Mouse (Mus musculus): ENCODE results near the gene Nmd3.

The Nmd3 gene

DNA sequence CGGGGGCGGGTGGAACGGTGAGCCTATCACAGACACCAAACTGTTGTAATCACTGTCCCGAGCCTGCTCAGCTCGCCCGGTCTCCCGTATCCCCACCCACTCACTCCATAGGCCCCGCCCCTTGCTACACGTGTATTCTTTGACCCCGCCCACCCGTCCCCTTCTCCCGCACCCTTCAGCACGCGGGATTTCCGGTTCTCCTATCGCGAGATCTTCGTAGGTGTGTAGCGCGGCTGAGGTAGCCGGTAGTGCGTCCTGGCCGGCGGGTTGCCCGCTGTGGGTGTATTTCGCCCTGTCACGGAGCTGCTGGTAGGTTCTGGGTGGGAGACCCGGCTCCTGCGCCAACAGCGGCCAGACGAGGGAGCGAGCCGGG lies at the start of gene Nmd3:
TSS of gene Nmd3 (plus strand) at position 172 of the 373 bp plus-strand sequence.
- DNase-seq (ENCODE audit: low read depth, low spot score), result peak; percentile 95

- DNase-seq (ENCODE audit: low read depth, low spot score), result no peak
Measured at GRCm38 (mm10) chr3:69673351-69673750, 48.4 kb upstream of the Nmd3 start.

DNA sequence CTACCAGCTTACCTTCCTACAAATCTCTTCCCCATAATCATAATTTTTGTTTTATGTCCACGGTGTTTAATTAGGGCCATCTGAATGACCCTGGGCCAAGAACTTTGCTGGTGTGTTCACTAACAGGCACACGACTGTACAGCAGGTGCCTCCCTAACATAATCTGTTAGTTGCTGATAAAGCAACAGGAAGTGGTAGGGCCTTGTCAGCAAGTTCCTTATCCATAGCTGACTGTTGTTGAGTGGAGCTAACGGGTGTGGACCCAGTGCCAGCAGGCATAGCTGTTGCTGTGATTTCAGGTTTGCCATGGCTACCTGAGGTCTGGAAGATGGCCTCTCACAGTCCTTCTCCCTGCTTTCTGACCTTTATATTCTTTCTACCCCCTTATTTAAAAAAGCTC lies 47.6 kb upstream of the Nmd3 start:
- no peak for DNase-seq (ENCODE audit: low read depth, low spot score)

- DNase-seq (ENCODE audit: low read depth, low spot score), result no peak
Measured at GRCm38 (mm10) chr3:69689791-69690190, 32.0 kb upstream of the Nmd3 start.

DNA sequence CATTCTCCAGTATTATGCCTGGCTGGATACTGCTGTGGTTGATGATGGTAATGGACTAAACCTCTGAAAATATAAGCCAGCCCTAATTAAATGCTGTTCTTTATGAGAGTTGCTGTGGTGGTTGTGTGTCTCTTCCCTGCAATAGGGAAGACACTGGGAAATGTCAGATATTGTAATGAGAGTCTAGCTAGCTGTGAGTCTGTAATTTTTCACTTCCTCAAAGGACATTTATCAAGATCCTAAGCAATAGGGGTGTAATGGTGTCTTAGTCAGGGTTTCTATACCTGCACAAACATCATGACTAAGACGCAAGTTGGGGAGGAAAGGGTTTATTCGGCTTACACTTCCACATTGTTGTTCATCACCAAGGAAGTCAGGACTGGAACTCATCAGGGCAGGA lies 30.8 kb upstream of the Nmd3 start:
- no peak for DNase-seq (ENCODE audit: low read depth, low spot score)

GRCm38 (mm10) chr3:69699851-69700500 lies 21.8 kb upstream of the Nmd3 start:
- no peak for DNase-seq (ENCODE audit: low read depth, low spot score)

DNA sequence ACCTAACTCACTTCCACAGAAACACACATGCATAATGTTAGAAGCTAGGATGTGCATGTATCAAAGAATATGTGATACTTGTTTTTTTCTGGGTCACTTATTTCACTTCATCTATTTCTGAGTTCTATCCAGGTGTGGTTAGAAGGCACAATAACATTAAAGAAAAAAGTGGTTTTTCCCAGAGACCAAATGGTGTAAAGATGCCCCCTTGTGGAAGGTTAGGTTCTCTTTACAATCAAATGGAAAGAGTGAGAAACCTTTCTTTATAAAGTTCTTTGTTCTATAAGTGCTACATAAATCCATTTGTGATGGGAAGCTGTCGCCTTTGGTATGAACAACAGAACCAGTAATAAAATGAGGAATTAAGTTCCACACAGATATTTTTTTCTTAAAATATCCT lies 19.9 kb upstream of the Nmd3 start:
- DNase-seq (ENCODE audit: low read depth, low spot score), result no peak

GRCm38 (mm10) chr3:69702421-69702820 lies 19.4 kb upstream of the Nmd3 start:
- no peak for DNase-seq (ENCODE audit: low read depth, low spot score)

GRCm38 (mm10) chr3:69709043-69709929 lies 12.5 kb upstream of the Nmd3 start:
- no peak for DNase-seq (ENCODE audit: low read depth, low spot score)

DNA sequence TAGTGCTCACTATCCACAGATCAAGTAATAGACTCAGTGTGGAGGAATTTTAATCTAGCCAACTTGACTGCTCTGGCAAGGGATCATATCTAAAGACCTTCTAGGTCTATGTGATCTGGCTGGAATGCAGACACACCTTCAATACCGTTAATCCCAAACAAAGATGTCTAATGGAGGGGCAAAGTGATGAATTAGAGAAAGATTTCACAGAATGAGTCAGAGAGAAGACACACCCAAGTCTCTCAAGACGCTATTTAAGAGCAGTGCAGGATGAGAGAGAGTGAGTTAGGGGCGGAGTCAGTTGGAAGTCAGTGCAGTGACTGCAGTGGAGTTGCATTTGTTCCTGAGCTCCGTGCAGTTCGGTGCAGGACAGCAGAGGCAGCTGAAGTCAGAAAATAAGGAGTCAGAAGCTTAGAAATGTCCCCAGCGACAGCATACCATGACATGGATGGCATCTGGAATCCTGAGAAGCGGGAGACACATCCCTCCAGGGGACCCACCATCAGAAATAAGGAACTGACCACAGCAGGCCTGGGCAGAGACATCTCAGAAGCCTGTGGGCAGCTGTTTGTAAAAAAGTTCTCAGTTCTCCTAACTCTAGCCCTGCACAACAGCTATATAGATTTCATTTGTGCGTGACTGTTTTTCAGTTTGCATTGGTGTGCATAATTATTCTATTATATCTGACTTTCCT lies 9.7 kb upstream of the Nmd3 start:
- DNase-seq (ENCODE audit: low read depth, low spot score), result no peak

- DNase-seq (ENCODE audit: low read depth, low spot score), result no peak
Measured at GRCm38 (mm10) chr3:69717476-69717875, 4.3 kb upstream of the Nmd3 start.

DNA sequence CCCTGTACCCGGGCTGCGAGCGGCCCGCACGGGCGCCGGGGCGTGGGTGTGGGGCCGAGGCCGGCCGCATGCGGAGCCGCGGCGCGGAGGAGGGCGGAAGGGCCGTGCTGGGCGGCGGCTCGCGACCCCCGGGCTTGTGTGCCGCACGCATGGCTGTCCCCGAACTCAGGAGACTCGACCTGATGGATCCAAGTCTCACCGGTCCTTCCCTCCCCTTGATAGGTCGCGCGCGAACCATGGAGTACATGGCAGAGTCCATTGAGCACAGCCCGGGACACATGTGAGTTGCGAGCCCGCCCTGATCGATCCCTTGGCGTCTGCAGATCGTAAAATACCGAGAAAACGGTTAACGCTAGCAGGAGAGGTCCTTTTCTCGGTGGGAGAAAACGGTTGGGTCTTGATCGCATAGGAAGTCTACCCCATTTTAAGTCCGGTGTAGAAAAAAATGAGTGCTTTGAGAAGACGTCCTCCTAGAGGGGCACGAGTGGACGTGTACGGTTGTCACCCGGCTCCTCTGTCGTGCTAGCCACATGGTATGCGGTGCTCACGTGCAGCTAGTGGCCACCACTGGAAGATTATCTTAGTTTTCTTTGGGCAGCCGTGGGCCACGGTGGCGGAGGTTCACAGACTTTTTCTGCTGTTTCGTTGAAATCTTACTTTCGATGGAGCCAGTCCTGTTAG lies 542 bp downstream of the Nmd3 start:
- no peak for DNase-seq (ENCODE audit: low read depth, low spot score)

DNA sequence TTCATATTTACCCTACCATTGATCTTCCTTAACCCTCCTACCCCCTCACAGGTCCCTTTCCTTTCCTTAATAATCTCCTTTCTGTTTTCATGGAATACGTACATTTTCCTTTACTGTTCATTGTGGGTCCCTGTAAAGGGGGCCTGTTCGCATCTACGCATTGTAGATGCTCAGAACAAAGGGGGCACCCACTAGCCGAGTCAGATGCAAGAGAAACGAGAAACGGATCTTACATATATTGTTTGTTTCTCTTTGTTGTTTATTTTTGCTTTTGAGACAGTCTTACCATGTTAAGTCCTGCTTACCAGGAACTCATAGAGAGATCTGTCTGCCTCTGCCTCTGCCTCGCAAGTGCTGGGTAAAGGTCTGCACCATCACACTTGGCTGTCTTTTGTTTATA lies 1.4 kb downstream of the Nmd3 start:
- no peak for DNase-seq (ENCODE audit: low read depth, low spot score)

GRCm38 (mm10) chr3:69730930-69731329 lies 9.1 kb downstream of the Nmd3 start:
- no peak for DNase-seq (ENCODE audit: low read depth, low spot score)

- no peak for DNase-seq (ENCODE audit: low read depth, low spot score)
Measured at GRCm38 (mm10) chr3:69733939-69734338, 12.2 kb downstream of the Nmd3 start.

GRCm38 (mm10) chr3:69755192-69755591 lies 33.4 kb downstream of the Nmd3 start:
- DNase-seq (ENCODE audit: low read depth, low spot score), result no peak

DNA sequence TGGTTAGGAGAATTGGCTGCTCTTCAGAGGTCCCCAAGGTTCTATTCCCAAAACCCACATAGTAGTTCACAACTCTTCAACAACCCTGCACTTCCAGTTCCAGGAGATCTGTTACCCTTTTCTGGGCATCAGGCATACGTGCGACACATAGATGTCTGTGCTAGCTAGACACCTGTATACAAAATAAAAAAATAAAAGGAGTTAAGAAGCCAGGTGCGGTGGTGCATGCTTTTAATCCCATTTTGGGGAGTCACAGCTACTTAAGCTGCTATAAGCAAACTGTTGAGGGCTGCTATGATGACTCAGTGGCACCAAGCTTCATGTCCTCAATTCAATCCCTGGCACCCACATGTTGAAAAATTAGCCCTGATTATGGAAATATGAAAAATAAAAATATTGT lies 34.2 kb downstream of the Nmd3 start:
- no peak for DNase-seq (ENCODE audit: low read depth, low spot score)

DNA sequence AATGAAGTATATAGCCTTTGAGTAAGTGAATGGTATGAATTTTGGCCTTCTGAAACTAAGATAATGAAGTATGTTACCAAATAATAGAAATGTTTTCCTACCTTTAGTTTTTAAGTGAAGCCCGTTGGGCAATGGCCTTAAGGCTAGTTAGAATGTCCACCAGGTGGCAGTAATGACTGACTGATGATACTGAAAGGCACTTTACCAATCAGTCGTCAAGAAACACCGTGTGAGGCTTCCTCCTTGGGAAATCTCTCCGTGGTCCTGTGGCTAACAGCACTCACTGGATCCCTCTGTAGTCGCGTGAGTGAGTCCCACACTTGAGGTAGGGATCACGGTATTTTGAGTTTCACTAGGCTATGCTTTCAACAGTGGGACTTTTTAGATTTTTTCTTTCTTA lies 34.7 kb downstream of the Nmd3 start:
- peak; percentile 57 for DNase-seq (ENCODE audit: low read depth, low spot score)

GRCm38 (mm10) chr3:69757456-69757855 lies 35.7 kb downstream of the Nmd3 start:
- no peak for DNase-seq (ENCODE audit: low read depth, low spot score)

- no peak for DNase-seq (ENCODE audit: low read depth, low spot score)
Measured at GRCm38 (mm10) chr3:69760081-69760480, 38.3 kb downstream of the Nmd3 start.

- DNase-seq (ENCODE audit: low read depth, low spot score), result no peak
Measured at GRCm38 (mm10) chr3:69761195-69761594, 39.4 kb downstream of the Nmd3 start.

DNA sequence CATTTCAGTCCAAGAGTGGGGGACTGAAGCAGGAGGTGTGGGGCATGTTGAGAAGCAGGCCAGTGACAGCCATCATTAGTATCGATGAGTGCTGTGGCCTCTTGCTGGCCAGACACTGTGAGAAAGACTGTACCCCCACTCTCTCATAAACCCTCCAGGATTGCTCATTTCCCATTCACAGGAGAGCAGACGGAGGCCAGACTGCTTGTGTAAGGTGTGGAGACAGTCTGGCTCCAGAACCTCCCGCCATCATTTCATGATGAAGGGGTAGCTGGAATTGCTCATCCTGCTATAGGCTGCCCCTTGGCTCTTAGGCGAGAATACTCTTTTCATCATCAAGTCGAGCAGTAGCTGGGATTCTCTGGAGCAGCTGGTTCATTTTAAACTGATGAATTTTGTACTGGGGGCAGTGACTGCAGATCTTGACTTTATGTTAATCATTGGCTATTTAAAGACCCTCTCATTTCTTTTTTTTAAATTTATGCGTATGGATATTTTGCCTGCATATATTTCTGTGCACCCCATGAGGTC lies 41.1 kb downstream of the Nmd3 start:
- no peak for DNase-seq (ENCODE audit: low read depth, low spot score)
